Mouse (Mus musculus) midbrain, embryonic 14.5 days (tissue): ENCODE measurements around the gene Pvr. TPM values are rescaled to one million over a fixed set of nuclear protein-coding genes. Genes with fewer than 3 reads are reported as not detected.

ENCODE experiments used
- ATAC-seq: fragments of 200-750 bp; cut with Nextera tagmentation; 2 replicates; pipeline ENCODE4 v1.8.0; 2017; ENCODE audit warnings: moderate number of reproducible peaks, moderate library complexity; ENCODE audit not compliant: low FRiP score, low TSS enrichment
- DNase-seq: peaks from one replicate; pipeline ENCODE4 v3.0.0-alpha.2; 2015
- H3K27ac ChIP-seq: fragments of 300-500 bp; sonication (generic); replicated peaks from 2 replicates; pipeline ENCODE4 v1.5.1; 2014; ENCODE audit warnings: mild to moderate bottlenecking, low read depth, low read length, moderate library complexity
- H3K27me3 ChIP-seq: fragments of 300-500 bp; sonication (generic); 2 replicates; pipeline ENCODE4 v1.6.1; 2014; ENCODE audit warnings: low read length, control low read depth, mixed read lengths; ENCODE audit not compliant: control insufficient read depth, insufficient read depth
- H3K36me3 ChIP-seq: fragments of 300-500 bp; sonication (generic); 2 replicates; pipeline ENCODE4 v1.6.1; 2014; ENCODE audit warnings: low read length, control low read depth; ENCODE audit not compliant: control insufficient read depth, insufficient read depth
- H3K4me1 ChIP-seq: fragments of 300-500 bp; sonication (generic); 2 replicates; pipeline ENCODE4 v1.6.1; 2014; ENCODE audit warnings: mild to moderate bottlenecking, antibody characterized with exemption, low read length, control low read depth; ENCODE audit not compliant: control insufficient read depth, insufficient read depth
- H3K4me2 ChIP-seq: fragments of 300-500 bp; sonication (generic); 2 replicates; pipeline ENCODE4 v1.6.1; 2014; ENCODE audit warnings: mild to moderate bottlenecking, low read length, moderate library complexity
- H3K4me3 ChIP-seq: fragments of 300-500 bp; sonication (generic); replicated peaks from 2 replicates; pipeline ENCODE4 v1.5.1; 2014; ENCODE audit warnings: low read depth, low read length
- H3K9ac ChIP-seq: fragments of 300-500 bp; sonication (generic); replicated peaks from 2 replicates; pipeline ENCODE4 v1.6.1; 2014; ENCODE audit warnings: mild to moderate bottlenecking, low read length, moderate library complexity
- H3K9me3 ChIP-seq: fragments of 300-500 bp; sonication (generic); 2 replicates; pipeline ENCODE4 v1.6.1; 2016; ENCODE audit warnings: low read length, control low read depth, mixed read lengths; ENCODE audit not compliant: control insufficient read depth
- WGBS: fragments of 180-500 bp; shearing (Covaris S2); extraction: QIAGEN DNeasy Blood & Tissue Kit; methylation state at CpG from one replicate; pipeline ENCODE4 v1.1.7; 2014; 5-methylcytosine and 5-hydroxymethylcytosine counted together
- polyA plus RNA-seq: library from polyadenylated mRNA; unstranded; fragments of >200 nt; fragmentation: Nextera tagmentation; extraction: Ambion mirVana; gene quantifications from 2 replicates; pipeline ENCODE4 v1.2.1, GENCODE M21; 2014

The Pvr gene
- polyA plus RNA-seq, 1 experiment from 2014 or later, result 4.9 TPM

- H3K9me3 ChIP-seq, result peaks cover 3% of the 10 kb centered on the region; the same call in 1 of the 2 replicates
- ATAC-seq (peak; percentile 64), DNase-seq (peak; percentile 89)
- no peak overlapping the region for H3K4me2 ChIP-seq
- no peaks in the 10 kb centered on the region for H3K4me1 ChIP-seq
- H3K36me3 ChIP-seq, result no peaks in the 10 kb centered on the region
- H3K9ac ChIP-seq, result no peak overlapping the region
- no peak overlapping the region for H3K27ac ChIP-seq
- no peak overlapping the region for H3K4me3 ChIP-seq
- no peaks in the 10 kb centered on the region for H3K27me3 ChIP-seq
- WGBS, result 50% methylated on average over 21 of the region's 21 CpGs
These were observed 10.3 kb downstream of the Pvr start for GRCm38 (mm10) chr7:19910421-19911291.

- H3K27me3 ChIP-seq, result no peaks in the 10 kb centered on the region
- H3K27ac ChIP-seq, result no peak overlapping the region
- no peak overlapping the region for H3K4me3 ChIP-seq
- peaks cover 4% of the 10 kb centered on the region; the same call in 1 of the 2 replicates for H3K9me3 ChIP-seq
- no peak for ATAC-seq
- peak; percentile 27 for DNase-seq
- 58% methylated on average over 8 of the region's 8 CpGs for WGBS
- no peak overlapping the region for H3K4me2 ChIP-seq
- H3K36me3 ChIP-seq, result no peaks in the 10 kb centered on the region
- H3K9ac ChIP-seq, result no peak overlapping the region
- H3K4me1 ChIP-seq, result no peaks in the 10 kb centered on the region
These were observed 31.1 kb downstream of the Pvr start for GRCm38 (mm10) chr7:19889881-19890280.

DNA sequence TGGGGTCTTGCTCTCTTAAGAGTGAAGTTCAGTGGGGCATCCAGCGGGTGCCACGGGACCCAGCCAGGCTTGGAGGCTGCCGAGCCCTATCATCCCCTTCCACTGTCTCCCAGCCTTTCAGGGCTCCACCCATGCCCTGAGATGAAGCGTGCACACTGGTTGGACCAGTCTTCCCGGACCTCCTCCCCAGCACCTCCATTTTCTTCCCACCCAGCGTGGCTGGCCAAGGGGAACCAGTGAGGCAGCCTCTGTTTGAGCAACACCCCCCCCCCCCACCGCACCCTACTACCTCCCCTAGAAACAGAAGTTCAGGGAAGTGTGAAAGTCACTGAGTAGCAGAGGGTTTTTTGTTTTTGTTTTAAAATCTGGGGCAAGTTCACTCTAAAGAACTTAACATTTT, 33.1 kb downstream of the Pvr start, which contains the start of gene Ceacam19:
Gene Ceacam19, minus strand, starts transcription at position 117 of the 400 bp plus-strand sequence.
- Histone ChIP-seq H3K4me2 (no peak within 1 kb of the TSS), H3K9ac (no peak within 1 kb of the TSS), H3K4me3 (no peak within 1 kb of the TSS), H3K9me3 (peaks cover 4% of the 10 kb centered on the region; the same call in 1 of the 2 replicates), H3K27ac (no peak within 1 kb of the TSS), H3K4me1 (no peaks in the 10 kb centered on the region), H3K36me3 (no peaks in the 10 kb centered on the region), H3K27me3 (no peaks in the 10 kb centered on the region)
- ATAC-seq, result no peak
- DNase-seq, result no peak
- WGBS, result 77% methylated on average over 7 of the region's 7 CpGs

- no peak for DNase-seq
- H3K4me3 ChIP-seq, result no peak overlapping the region
- no peaks in the 10 kb centered on the region for H3K36me3 ChIP-seq
- no peaks in the 10 kb centered on the region for H3K27me3 ChIP-seq
- H3K4me2 ChIP-seq, result no peak overlapping the region
- peaks cover 4% of the 10 kb centered on the region; the same call in 1 of the 2 replicates for H3K9me3 ChIP-seq
- 81% methylated on average over 8 of the region's 8 CpGs for WGBS
- no peak overlapping the region for H3K27ac ChIP-seq
- no peak overlapping the region for H3K9ac ChIP-seq
- no peak for ATAC-seq
- no peaks in the 10 kb centered on the region for H3K4me1 ChIP-seq
These were observed 40.2 kb downstream of the Pvr start for GRCm38 (mm10) chr7:19880754-19881153.

DNA sequence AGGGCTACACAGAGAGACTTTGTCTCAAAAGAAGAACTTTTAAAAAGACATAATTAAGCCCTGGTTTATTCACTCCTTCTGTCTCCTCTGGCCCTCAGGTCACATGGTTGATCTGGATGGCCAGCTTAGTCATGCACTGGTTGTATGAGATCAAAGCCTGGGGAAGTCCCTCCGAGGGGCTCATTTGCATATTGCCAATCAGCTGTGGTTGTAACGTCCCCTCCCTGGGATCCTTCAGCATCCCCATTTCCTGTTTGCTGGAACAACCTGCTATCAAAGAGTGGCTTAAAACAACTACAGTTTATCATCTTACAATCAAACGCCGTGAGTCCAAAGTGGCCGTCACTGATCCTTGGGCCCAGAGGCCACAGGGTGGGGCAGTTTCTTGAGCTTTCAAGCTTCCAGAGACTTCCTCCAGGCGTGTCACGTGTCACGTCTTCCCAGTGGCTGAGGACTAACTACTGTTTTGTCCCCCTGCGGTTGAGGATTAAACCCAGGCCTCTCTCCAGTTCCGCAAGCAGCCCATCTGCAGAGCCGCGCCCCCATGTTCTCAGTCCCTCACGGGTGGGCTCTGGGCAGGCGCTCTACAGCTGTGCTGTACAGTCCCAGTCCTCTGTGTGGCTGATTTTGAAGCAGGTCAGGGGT, 44.1 kb downstream of the Pvr start:
- no peak for DNase-seq
- Histone ChIP-seq H3K27me3 (no peaks in the 10 kb centered on the region), H3K4me2 (no peak overlapping the region), H3K9ac (no peak overlapping the region), H3K9me3 (no peaks in the 10 kb centered on the region), H3K27ac (no peak overlapping the region), H3K4me1 (no peaks in the 10 kb centered on the region), H3K36me3 (no peaks in the 10 kb centered on the region), H3K4me3 (no peak overlapping the region)
- WGBS, result 46% methylated on average over 14 of the region's 14 CpGs
- ATAC-seq, result no peak; the same call in 1 of the 2 replicates

DNA sequence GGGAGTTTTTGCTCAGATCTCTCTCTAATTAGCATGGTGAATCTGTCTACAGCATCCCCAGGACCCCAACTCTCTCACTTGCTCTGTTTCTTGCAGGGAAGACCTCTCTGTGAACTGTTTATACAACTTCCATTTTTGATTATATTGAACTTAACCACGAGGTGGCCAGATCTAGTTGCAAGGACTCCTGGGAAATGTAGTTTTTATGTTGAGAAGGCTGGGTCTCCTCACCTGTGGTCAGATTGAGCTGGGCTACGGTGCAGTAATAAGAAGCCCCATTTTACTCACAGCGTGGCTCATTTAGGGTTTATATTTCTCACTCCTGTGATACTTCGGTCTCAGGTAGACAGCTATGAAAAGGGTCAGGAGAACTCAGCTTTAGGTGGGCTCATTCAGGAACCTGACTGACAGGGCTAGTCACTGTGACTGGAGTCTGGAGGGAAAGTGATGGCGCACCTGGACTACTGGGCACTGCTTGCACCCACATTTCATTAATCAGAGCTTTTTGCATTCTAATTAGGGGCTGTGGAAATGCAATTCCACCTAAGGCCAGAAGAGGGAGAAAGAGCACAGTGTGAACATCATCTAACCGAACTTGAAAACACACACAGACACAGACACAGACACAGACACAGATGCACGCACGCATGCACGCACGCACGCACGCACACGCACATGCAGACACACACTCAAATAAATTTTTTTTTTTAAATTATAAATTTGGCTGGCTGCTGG, 44.8 kb downstream of the Pvr start:
- WGBS, result 56% methylated on average over 13 of the region's 13 CpGs
- DNase-seq (peak; percentile 69), ATAC-seq (no peak; the same call in 1 of the 2 replicates)
- no peaks in the 10 kb centered on the region for H3K27me3 ChIP-seq
- H3K4me3 ChIP-seq, result no peak overlapping the region
- no peak overlapping the region for H3K4me2 ChIP-seq
- H3K36me3 ChIP-seq, result no peaks in the 10 kb centered on the region
- no peaks in the 10 kb centered on the region for H3K9me3 ChIP-seq
- no peak overlapping the region for H3K27ac ChIP-seq
- no peak overlapping the region for H3K9ac ChIP-seq
- no peaks in the 10 kb centered on the region for H3K4me1 ChIP-seq

- Histone ChIP-seq H3K4me3 (no peak overlapping the region), H3K27me3 (no peaks in the 10 kb centered on the region), H3K36me3 (no peaks in the 10 kb centered on the region), H3K9ac (no peak overlapping the region), H3K4me1 (no peaks in the 10 kb centered on the region), H3K27ac (no peak overlapping the region), H3K4me2 (no peak overlapping the region), H3K9me3 (no peaks in the 10 kb centered on the region)
- WGBS, result 49% methylated on average over 5 of the region's 5 CpGs
- no peak for ATAC-seq
- DNase-seq, result peak; percentile 48
These were observed 48.9 kb downstream of the Pvr start for GRCm38 (mm10) chr7:19871943-19872601.

DNA sequence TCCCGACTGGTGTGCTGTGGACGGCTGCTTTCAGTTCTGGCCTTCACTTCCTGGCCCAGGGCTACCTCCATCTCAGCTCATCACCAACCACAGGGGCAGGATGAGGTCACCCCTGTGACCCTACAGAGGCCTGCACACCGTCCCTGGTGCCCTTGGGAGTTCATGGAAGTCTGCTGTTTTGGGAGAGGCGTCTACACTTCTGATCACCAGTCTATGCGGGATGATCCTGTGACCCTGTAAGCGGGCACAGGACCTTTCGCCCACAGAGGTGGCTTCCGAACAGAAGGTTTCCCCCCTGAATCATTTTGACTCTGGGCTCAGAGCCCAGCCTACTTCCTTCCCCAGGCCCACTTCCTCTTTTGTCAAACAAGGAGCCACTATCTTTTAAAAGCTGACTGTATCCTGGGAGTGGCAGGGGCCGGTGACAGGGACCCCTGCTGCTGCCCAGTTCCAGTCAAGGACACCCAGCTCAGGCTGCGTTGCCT, 49.8 kb downstream of the Pvr start:
- no peak overlapping the region for H3K4me3 ChIP-seq
- H3K9ac ChIP-seq, result no peak overlapping the region
- H3K27ac ChIP-seq, result no peak overlapping the region
- no peaks in the 10 kb centered on the region for H3K4me1 ChIP-seq
- DNase-seq, result no peak
- H3K27me3 ChIP-seq, result no peaks in the 10 kb centered on the region
- no peaks in the 10 kb centered on the region for H3K9me3 ChIP-seq
- WGBS, result 73% methylated on average over 10 of the region's 10 CpGs
- no peak overlapping the region for H3K4me2 ChIP-seq
- ATAC-seq, result no peak
- H3K36me3 ChIP-seq, result no peaks in the 10 kb centered on the region
